Mouse (Mus musculus) ES-E14 (cell line): ENCODE results near the gene Cyb561d1.

ENCODE experiments used
- HCFC1 ChIP-seq: IDR thresholded peaks from 2 replicates; pipeline ENCODE4 v1.6.1; 2012; ENCODE audit warnings: low read length, inconsistent platforms, borderline replicate concordance; ENCODE audit not compliant: insufficient read depth
- ZNF384 ChIP-seq: IDR thresholded peaks from 2 replicates; pipeline ENCODE4 v1.6.1; 2012; ENCODE audit warnings: low read depth, low read length, inconsistent platforms

GRCm38 (mm10) chr3:108154656-108155055 lies 46.4 kb downstream of the Cyb561d1 start, which contains the start of gene Gpr61:
- TF ChIP-seq ZNF384 (no peak), HCFC1 (no peak)
